Mouse (Mus musculus) embryonic fibroblast, embryonic 13.5 days (primary cell): Measurements from ENCODE around the gene Map2k1.

ENCODE experiments used
- CTCF ChIP-seq: IDR thresholded peaks from 2 replicates; pipeline ENCODE4 v1.5.1; 2011; ENCODE audit warnings: mild to moderate bottlenecking, control low read depth, low read length, moderate library complexity, borderline replicate concordance; ENCODE audit not compliant: insufficient read depth
- POLR2A ChIP-seq: IDR thresholded peaks from 2 replicates; pipeline ENCODE4 v1.6.1; 2011; ENCODE audit warnings: low read depth, mild to moderate bottlenecking, control low read depth, low read length, moderate library complexity

- TF ChIP-seq POLR2A (no peak), CTCF (no peak)
These were observed 28.3 kb upstream of the Map2k1 start for GRCm38 (mm10) chr9:64281781-64282178.
